Mouse (Mus musculus) R1 (cell line): ENCODE data around the gene Ramp1.

Experiments
- DNase-seq: peaks from one replicate; pipeline ENCODE4 v3.0.0-alpha.2; 2018; ENCODE audit warnings: low read depth, low spot score

The Ramp1 gene

DNA sequence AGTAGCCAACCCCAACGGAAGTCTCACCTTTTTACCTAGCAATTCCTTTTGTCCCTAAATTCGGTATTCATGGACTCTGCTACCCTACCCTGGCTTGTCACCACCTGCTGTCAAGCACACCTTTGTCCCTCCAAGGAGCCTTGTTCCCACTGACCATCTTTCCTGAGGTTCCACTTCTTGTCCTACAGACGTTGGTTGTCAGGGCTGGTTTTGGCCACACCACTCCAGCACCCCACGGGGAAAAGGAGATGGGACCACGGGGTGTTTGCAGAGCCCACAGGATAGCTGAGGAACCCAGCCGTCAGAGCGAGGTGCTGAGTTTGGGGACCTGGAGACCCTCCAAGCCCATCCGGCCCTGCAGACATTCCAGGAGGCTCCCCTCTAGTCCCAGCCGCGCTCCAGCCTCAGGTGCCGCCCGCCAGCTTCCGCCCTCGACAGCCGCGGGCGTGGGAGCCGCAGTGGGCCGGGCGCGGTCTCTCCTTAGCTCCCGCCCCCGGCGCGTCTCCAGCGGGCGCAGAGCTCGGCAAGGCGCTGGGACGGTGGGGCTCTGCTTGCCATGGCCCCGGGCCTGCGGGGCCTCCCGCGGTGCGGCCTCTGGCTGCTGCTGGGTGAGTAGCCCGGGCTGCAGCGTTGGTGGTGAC is at the start of gene Ramp1:
Gene Ramp1 (plus strand): TSS at position 290 of the 641 bp plus-strand sequence.
- DNase-seq: peak; percentile 14

DNA sequence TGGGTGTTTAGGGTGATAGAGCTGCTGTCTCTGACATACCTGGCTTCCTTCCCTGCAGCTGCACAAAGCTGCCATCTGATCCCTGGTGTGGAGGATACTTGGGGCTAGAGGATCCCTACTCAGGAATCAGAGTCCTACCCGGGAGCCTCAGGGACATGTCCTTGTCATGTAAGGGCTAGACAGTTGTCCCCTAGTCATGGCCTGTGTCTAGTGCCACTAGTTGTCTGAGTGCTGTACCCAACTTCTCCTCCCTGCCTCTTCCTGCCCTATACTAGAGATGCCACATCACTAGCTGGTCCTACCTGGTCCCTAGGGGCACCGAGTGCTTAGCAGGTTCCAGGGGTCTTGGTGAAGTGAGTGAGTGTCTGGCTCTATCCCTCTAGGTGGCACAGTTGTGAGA is 42.6 kb upstream of the Ramp1 start:
- DNase-seq: no peak

DNA sequence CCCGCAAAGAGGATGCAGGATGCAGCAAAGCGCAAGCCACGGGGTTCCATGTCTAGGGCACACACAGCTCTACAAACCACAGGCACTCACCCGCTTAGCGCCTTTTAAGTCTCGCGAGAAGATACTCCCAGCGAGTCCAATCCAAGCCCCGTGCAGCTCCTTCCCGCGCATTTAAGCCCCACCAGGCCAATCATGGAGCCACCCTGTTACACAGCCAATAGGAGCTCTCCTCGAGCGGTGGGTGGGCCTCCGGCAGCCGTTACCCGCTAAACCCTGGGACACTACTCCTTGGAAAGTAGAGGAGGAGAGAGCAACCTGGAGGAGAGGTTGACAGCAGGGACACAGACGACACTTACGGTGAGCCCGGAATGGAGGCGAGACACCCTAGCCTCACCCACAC is 34.8 kb upstream of the Ramp1 start, which contains the start of gene Rbm44:
Gene Rbm44 (plus strand): TSS at position 277 of the 400 bp plus-strand sequence.
- DNase-seq: peak; percentile 83

DNA sequence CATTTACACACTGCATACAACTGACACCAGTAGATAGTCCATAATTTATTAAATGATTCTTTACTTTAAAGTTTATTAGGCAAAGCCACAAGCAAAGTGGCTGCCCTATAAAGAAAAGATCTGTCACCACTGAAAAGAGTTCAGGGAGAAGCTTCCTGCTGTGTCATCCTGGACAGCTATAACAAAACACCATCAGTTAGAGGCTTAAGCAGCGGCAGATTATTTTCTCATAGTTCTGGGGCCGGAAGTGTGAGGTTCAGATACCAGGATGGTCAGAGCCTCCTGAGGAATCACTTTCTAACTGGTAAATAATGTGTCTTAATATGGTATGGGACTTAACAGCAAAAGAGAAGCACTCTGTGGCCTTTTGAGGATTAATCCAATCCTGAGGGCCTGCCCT is 28.1 kb upstream of the Ramp1 start:
- DNase-seq: no peak

DNA sequence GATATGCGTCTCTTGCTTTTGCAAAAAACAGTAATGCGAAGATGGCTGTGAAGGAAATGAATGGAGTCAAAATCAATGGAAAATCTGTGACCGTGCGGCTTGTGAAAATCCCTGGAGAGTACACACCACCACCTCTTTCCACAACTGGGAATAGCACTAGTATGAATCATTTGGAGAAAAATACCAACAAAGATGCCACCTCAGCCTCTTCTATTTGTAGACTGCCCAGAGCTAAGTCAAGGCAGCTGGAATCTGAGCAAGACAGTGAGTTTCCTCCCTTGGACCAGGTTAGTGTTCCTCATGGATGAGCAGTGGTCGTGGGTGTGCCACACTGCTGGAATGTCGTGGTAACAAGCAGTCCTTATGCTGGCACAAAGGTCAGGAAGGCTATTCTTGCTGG is 12.8 kb upstream of the Ramp1 start:
- DNase-seq: no peak

DNA sequence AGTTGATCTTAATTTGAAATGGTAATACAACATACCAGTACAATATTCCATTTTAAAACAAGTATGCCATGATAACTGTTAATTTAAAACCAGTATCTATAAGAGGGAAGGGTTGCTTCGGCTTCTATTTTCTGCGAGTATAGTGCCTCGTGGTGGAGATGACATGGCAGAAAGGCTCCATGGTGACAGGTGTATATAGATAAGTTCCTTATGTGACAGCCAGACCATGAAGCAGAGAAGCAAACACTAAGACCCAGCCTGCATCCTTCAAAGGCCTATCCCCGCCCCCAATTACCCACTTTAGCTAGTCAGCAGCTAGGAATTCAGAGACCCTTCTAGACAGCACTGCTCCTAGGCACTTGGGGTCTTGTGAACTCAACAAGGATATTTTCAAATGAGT is 10.5 kb upstream of the Ramp1 start:
- no peak for DNase-seq

DNA sequence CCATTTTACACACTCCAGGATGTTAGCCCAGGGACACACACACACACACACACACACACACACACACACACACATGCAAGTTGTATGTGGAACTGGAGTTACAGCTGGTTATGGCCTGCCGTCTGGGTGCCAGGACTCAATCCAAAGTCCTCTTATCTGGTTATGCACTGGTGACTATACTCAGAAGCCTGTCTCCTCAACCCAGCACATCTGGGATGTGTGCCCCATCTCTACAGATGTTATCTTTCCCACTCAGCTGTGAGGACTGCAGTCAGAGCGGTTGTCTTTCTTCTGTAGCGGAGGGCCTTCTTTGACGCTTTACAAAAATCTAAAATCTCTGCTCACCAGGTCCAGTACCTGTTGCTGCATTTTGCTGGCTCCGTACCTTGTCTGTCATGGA is 4.8 kb upstream of the Ramp1 start:
- no peak for DNase-seq

DNA sequence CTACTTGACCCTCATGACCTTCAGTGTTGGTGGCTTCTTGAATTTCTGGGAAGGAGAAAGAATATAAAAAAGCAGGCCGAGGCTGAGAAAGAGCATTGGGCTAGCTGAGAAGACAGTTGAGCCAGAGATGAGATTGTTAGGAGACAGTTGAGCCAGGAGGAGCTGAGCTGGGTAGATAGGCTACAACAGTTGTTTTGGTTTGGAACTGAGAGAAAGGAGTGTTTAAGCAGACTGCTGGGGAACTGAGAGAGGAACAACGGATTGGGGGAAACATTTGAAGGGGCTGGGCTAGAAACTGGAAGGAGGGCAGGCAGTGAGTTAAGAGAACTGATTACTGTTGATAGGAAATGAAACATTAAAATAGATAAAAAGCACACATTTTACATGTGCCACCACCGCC is 3.6 kb upstream of the Ramp1 start:
- DNase-seq: no peak

DNA sequence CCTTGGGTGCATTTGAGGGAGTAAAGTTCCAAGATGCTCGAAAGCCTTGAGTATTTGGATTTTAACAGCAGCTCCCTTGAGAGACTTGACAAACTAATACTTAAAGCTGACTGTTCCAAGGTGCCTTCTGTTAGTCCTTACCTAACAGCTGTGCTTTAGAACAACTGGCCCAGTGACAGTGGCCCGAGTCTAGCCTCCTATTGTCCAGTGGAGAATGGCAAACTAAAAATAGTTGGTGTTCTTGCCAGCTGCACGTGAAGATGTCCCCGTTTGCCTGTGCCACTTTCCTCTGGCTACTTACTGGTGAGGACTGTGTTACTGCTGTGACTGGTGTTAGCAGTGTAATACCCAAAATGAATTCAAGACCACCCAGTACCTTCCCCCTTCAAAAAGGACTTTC is 2.8 kb upstream of the Ramp1 start:
- DNase-seq: no peak

DNA sequence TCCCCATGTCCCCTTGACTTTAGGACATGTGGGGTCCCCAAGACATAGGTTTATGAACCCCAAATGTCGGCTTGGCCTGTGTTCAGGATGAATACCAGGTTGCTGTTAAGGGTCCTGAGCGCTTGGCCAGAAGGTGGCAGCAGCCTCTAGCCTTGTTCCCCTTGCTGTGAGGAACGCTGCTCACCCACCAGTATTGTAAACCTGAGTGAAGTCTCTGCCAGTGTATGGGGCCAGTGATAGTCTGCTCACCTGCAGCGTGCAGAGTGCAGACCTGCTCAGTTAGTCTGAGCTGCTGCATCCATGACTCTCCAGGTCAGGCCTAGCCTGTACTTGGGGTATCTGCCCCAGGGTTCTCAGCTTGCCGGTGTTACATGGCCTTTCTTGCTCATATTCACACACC is 536 bp upstream of the Ramp1 start:
- DNase-seq: peak; percentile 41

DNA sequence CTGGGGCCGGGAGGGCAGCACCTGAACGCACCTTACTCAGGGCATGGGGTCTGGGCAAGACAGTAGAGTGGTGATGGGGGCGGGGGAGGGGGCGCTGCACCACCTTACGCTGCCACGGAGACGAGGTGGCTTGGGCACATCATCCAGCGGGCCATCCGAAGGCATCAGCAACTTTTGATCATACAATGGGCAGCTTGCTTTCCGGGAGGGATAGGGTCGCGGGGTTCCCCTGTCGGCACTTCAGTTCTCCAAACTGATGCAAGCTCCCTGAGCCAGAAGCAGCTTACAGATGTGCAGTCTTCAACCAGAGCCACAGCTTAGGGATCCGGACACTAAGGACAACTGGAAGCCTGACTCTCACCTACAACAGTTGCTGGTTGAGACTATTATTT is 548 bp downstream of the Ramp1 start:
- DNase-seq: no peak

DNA sequence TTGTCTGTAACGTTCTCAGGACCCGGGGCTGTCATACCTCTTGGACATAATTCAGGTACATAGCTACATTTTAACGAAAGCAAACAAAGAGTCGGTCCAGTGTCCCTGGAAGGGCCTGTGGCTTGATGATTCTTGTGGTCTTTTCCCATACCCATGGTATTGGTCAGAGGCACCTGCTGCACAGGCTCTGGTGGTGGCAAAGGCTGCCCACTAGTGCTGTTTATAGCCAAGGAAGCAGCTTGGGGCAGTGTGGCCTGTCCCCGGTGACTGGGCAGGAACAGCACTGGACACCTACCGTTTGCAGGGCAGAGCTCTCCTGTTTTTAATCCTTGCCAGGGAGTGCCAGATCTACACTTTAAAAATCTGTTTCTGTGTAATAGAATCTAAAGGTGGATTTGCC is 1.1 kb downstream of the Ramp1 start:
- no peak for DNase-seq

DNA sequence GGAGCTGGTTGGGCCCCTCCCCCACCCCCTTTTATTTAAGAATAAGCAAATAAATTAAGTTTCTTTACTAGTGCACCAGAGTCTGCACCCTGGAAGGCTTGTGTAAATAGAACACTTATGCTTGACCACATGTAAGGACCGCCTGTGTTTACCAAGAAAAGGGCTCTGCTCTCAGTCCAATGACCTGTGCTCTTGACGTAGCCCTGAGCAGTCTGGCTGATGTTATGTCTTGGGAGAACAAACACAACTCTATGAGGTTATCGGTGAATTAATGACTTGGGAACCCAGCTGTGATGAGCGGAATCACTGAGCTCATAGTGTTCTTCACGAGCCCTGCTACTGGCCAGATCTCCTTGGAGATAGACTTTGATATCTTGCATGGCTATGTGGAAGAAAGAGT is 1.6 kb downstream of the Ramp1 start:
- DNase-seq: no peak

DNA sequence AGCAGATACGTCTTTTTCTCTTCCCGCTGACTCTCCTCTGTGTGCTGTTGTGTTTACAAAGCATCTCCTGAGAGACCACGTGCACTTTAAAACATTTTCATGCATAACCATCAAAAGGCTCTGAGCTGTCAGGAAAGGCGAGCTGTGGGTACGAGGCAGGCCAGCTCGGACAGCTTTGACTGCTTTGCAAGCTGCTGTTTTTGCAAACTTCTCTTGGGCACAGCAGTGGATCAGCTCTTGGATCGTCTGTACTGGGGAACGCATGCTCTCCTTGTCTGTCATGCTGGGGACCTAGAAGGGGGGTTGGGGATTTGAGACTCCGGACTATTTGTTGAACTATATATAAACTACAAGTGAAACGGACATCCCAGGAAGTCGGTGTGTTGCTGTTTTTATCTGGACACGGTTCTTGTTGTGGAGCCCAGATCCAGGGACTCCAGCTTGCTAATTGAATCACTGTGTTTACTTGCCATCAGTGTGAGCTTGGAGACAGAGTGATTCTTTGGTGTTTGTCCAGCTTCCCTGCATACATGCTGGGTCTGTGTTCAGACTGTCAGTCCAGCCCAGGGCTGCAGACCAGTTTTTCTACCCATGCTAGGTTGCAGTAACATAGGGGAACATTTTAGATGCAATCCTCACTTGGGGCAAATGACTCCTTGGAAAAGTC is 2.3 kb downstream of the Ramp1 start:
- DNase-seq: no peak

DNA sequence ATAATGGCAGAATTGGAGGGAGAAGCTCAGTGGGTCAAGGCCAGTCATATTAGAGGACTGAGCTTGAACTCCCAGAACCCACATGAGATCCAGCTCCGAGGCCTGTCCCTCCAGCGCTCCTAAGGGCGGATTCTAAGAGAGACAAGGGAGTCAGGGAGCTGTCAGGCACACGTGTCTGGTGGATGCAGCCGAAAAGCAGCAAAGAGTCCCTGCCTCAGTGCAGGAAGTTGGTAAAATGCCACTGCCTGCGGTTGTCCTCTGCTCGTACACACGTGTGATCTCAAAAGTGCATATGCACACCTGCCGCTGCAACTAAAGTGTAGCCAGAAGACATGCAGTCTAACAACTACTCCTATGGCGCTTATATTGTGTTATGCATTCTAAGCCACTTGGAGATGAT is 3.7 kb downstream of the Ramp1 start:
- DNase-seq: no peak

DNA sequence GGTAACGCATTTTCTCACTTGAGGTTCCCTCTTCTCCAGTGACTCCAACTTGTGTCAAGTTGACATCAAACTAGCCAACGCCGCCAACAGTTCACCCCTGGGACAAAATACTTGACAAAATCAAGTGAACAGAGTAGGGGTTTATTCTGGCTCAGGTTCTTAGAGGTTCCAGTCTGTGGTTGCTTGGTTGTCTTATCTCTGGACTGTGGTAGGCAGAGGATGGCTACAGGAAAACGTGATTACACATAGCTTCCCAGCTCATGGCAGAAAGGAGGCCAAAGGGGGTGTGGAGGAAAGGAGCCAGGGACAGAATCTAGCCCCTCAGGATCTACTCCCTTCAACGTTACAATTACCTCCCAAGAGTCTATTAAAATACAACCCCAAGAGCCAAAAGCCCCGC is 7.1 kb downstream of the Ramp1 start:
- DNase-seq: no peak

DNA sequence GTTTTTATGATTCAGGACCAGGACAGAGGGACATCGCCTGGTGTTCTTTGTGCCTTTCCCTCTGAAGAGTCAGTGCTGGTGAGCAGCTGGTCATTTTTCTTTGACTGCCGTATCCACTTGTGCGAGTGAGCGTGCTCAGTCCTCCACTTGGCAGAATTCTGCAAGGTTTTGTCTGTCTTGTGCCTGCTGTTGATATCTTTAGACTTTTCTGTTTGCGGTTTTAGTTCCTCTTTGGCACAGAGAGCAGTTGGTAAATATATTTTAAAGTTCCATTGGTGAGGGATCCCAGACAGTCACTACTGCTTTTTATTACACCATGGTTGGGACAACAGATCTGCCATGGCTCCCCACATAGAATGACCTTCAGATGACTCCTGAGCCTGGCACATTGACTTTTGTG is 7.7 kb downstream of the Ramp1 start:
- DNase-seq: no peak

DNA sequence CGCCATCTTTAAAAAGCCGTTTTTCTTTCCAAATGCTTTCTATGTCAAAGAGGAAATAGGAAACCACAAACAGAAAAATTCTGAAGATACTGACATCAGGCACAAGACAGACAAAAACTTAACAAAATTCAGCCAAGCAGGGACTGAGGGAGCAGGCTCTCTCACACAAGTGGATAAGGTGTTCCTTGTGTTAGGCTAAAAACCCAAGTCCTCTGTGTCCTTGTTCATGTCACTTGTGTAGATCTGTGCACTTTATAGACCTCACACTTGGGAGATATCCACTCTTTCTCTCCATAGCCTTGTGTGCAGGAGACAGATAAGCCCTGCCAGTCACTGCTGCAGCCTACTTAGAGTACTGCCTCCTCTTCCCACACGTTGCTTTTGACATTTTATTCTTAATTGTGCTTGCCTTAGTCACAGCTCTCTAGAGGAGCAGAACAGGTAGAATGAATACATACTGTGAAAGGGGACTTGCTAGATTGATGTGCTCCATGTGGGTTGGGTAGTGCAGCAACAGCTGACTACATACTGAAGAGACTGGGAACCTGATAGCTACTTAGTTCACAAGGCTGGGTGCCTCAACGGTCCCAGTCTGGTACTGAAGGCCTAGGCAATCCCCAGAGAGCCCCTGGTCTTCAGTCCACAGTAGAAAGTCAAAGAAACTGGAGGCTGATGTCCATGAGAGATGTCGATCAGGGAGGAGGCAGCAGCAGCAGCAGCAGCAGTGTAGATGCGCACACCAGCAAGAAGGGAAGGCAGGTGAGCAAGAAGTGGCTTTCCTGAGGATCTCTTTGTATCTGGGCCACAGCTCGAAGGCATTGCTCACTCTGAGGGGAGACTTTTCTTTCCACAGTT is 8.4 kb downstream of the Ramp1 start:
- no peak for DNase-seq

DNA sequence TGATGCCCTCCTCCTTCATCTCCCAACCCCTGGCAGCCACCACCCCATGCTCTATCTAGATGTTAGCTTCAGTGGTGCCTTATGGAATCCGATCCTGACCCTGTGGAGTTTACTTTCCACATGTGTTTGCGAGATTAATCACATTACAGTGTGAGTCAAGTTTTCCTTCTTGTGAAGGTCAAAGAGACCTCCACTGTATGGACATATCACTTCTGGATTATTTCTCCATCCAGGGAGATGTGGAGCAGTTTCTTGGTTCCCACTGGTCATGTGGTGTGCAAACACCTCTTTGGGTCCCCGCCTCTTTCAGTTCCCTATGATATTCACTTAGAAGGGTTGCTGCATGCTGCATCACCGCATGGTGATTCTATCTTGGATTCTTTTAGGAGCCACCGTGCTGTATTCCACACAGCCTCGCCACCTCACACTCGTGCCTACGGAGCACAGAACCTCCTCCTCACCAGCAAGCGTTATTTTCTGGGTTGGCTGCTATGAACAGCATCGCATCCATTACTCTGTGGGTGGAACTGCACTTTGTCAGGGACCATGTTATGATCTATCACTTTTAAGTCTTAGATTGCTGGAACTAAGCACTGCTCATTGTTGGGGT is 9.3 kb downstream of the Ramp1 start:
- no peak for DNase-seq

DNA sequence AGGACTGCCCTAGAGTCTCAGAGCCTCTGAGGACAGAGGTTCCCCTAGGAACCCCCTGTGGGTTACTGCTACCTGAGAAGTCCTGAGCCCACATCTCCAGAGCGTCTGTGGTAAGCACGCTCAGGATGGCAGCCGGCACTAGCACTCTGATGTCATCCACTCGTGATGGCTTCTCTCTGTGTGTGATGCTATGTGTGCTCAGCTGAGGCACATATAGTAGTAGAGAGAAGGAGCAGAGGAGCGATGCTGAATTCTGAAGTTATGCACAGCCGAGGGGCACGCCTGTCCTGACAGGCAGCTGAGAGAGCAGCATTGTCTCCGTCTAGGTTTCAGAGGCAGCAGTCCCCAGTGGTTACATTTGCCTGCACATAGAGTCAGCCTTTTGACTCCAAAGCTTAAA is 12.6 kb downstream of the Ramp1 start:
- no peak for DNase-seq

DNA sequence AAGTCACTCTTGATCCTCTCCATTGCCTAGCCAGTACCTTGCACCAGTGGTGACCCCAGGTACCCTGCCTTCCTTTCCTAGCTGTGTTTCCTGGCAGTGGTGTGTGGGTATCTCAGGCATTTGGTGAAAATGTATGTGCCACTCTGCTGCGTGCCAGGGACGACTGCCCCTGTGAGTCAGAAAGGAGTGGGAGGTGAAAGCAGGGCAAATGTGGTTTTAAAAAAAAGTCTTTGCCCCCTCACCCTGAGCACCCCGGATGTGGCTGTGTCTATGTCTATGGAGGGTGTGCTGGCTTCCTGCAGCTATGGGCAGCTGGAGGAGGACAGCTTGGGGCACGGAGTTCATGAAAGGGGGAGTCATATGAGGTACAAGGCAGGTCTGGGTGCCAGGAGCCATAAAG is 13.6 kb downstream of the Ramp1 start:
- no peak for DNase-seq

DNA sequence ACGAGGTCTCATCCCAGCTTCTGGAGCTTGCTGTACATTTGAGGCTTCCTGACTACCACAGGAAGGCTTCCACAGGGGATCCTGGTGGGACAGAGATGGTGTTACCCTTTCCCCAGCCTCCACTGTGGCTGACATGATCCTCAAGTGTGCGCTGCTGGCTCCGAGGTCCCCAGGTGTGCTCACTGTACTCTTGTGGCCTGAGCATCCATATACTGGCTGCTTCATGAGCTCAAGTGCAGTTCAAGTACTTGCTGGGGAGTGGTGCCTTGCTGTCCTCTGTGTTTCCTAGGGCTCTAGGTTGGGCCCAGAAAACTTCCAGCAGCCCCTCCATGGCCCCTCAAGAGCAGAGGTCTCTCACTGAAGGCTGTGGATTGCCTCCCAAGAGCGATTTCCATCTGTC is 14.1 kb downstream of the Ramp1 start:
- DNase-seq: no peak
